Mouse (Mus musculus): ENCODE results near the gene Rnf224. TPM values are rescaled to one million over a fixed set of nuclear protein-coding genes. Genes with fewer than 3 reads are reported as not detected.
A peak's percentile ranks its signal among the peaks of the same experiment; 100 is the strongest.

The Rnf224 gene
- polyA plus RNA-seq (2012; ENCODE audit: insufficient read depth, insufficient read length, missing spikeins), result not detected in 2 replicates

DNA sequence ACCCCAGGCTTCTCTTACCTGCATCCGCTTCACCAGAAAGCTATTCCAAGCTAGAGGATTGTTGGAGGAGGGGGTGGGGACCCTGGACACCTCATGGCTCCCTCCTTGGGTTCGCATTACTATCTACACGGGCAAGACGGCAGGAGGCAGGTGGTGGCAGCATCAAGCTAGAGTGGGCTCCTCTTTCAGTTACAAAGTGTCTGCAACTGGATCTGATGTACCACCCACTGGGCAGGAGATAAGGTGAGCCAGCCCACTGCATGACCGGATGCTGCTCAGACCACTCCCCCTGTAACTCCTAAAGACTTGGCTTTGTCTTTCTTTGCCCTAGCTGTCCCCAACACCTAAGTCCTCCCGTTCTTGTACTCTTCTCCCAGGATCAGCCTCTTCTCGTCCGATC, at the start of gene Rnf224:
TSS of gene Rnf224 (minus strand) at position 174 of the 400 bp plus-strand sequence.
- no peak within 1 kb of the TSS for H3K4me3 ChIP-seq (ENCODE audit: insufficient read depth, low read depth, low read length)
- peaks cover 3% of the 10 kb centered on the region; the same call in 1 of the 2 replicates for H3K4me1 ChIP-seq (ENCODE audit: control insufficient read depth, insufficient read depth, insufficient read length, low read length)
- no peak within 1 kb of the TSS for H3K27ac ChIP-seq (replicated peaks; ENCODE audit: low read depth, low read length)

DNA sequence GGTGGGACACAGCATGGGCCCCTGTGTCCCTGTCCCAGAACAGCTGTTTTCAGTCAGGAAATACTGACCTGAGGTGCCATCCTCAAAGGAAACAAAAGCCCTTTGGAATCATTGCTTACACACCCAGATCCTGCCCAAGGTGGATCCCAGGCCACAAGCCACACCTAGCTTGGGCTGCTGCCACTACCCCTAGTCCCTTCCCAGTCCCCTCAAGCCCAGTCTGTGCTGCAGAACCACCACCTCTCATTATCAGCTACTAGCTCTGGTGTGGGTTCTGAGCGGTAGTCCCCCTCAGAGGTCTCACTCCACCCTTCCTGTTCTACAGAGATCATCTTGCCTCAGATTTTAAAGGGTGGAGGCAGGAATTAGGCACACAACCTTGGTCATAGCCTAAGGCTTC, 49.7 kb upstream of the Rnf224 start:
- H3K4me1 ChIP-seq (ENCODE audit: control insufficient read depth, insufficient read depth, insufficient read length, low read length), result peaks cover 5% of the 10 kb centered on the region; the same call in 1 of the 2 replicates
- H3K27ac ChIP-seq (replicated peaks; ENCODE audit: low read depth, low read length), result no peak overlapping the region
- H3K4me3 ChIP-seq (ENCODE audit: insufficient read depth, low read depth, low read length), result no peak overlapping the region

DNA sequence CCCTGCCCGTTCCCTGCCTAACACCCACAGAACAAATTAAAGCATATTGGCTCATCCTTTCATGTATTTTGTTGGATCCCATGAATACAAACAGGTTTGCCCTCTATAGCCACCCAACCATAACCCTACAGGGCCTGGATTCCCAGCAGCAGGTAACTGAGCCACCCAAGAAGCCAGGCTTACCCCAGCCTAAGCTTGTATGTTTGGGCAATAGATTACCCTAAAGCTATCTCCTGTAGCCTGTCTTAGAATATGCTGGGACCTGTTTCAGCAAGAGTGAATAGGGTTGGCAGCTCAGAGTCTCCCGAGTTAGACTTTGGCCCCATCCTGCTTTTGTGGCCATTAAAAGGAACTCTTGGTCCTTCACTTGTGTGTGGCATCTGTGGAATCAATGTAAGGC, 49.0 kb upstream of the Rnf224 start:
- Histone ChIP-seq H3K27ac (replicated peaks; ENCODE audit: low read depth, low read length) (no peak overlapping the region), H3K4me3 (ENCODE audit: insufficient read depth, low read depth, low read length) (no peak overlapping the region), H3K4me1 (ENCODE audit: control insufficient read depth, insufficient read depth, insufficient read length, low read length) (peaks cover 2% of the 10 kb centered on the region; the same call in 1 of the 2 replicates)

DNA sequence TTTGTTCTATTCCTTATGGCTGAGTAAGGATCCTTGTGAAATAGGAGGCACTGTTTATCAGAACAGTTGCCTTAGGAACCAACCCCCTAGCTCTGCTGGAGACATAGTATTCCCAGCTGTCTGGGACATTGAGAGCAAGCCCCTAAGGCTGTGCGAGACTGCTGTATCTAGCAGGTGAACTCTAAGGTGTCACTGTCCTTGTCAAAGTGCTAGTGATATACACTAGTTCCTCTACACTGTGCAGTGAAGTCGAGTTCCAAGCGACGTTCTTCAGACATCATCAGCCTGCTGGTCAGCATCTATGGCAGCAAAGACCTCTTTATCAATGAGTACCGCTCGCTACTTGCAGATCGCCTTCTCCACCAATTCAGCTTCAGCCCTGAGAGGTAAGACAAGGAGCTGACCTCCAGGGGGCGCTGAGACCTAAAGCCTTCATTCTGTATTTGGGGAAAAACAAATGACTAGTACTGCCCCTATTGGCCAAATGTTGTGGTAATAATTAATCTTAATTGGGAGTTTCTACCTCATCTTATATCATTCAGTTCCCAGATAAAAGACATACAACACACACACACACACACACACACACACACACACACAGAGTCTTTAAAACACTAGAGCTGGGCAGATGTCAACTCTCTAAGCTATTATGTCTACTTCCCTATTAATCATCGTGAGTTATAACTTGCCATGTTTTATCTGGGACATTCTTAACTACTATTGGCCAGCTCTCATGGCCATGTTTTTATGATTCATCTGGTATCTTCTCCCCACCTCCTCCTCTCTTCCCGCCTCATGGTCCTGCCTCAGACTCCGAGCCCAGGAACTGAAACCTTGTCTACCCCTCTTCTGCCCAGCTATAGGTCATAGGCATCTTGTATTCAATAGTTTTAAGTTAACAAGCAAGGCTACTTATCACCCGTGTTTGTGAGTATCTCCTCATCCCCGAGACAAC, 42.6 kb upstream of the Rnf224 start:
- H3K4me3 ChIP-seq (ENCODE audit: insufficient read depth, low read depth, low read length), result no peak overlapping the region
- H3K4me1 ChIP-seq (ENCODE audit: control insufficient read depth, insufficient read depth, insufficient read length, low read length), result no peaks in the 10 kb centered on the region
- no peak overlapping the region for H3K27ac ChIP-seq (replicated peaks; ENCODE audit: low read depth, low read length)

DNA sequence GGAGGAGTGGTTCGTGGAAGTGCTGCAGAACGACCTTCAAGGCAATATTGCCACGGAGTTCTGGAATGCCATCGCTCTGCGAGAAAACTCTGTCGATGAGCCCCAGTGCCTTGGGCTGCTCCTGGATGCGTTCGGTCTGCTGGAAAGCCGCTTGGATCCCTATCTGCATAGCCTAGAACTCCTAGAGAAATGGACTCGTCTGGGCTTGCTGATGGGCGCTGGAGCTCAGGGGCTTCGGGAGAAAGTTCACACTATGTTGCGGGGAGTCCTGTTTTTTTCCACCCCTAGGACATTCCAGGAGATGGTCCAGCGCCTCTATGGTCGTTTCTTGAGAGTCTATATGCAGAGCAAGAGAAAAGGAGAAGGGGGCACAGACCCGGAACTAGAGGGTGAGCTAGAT, 36.4 kb upstream of the Rnf224 start:
- Histone ChIP-seq H3K4me3 (ENCODE audit: insufficient read depth, low read depth, low read length) (peak overlapping the region; percentile 79), H3K4me1 (ENCODE audit: control insufficient read depth, insufficient read depth, insufficient read length, low read length) (peaks cover 11% of the 10 kb centered on the region), H3K27ac (replicated peaks; ENCODE audit: low read depth, low read length) (no peak overlapping the region)

DNA sequence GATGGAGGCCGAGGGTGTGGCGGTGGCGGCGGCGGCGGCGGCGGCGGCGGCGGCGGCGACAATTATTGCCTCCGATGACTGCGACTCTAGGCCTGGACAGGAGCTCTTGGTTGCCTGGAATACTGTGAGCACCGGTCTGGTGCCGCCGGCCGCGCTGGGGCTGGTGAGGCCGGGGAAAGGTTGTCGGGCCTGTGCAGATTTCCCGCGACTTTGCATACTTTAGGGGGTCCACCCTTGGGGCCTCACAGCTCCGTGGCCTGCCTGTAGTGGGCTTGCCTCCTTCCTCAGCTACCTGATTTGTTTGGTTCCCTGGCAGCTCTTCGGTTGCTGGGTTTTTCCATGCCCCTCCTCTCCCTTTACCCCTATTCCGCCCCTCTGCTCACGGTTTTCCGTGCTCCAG, 35.9 kb upstream of the Rnf224 start:
- H3K27ac ChIP-seq (replicated peaks; ENCODE audit: low read depth, low read length), result no peak overlapping the region
- H3K4me1 ChIP-seq (ENCODE audit: control insufficient read depth, insufficient read depth, insufficient read length, low read length), result peaks cover 11% of the 10 kb centered on the region
- H3K4me3 ChIP-seq (ENCODE audit: insufficient read depth, low read depth, low read length), result peak overlapping the region; percentile 79

DNA sequence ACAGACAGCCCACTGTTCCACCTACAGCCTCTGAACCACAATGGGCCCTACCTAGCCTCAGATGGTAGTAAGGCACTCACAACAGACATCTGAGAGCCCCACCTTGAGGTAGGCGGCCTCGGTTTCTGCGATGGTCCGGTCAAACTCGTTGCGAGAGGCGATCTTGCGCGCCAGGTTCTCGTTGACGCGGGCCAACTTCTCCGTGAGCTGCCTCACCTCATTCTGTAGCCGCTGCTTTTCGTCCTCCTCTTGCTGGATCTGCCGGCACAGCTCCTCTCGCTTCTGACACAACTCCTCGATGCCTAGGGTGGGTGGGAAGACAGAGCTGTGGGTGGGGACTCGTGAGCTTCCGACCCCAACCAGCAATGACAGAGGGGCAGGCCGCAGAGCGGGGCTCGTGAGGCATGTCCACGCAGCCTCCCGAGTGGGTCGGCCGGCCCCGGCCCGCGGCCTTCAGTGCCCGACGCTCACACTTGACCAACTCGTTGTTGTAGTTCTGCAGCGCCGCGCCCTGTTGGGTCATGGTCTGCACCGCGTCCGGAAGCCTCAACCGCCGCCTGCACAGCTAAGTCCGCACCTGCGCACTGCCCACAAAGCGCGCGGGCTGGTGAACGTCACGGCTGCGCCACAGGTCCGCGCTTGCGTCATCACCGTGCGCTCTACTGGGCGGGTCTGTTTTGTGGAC, 35.4 kb upstream of the Rnf224 start, which contains the start of the genes Ssna1 and Anapc2:
TSS of gene Ssna1 (minus strand) at position 612 of the 685 bp plus-strand sequence.
TSS of gene Anapc2 (plus strand) at position 652 of the 685 bp plus-strand sequence.
- H3K27ac ChIP-seq (replicated peaks; ENCODE audit: low read depth, low read length), result peak within 1 kb of the TSS; percentile 30
- peaks cover 15% of the 10 kb centered on the region for H3K4me1 ChIP-seq (ENCODE audit: control insufficient read depth, insufficient read depth, insufficient read length, low read length)
- peak within 1 kb of the TSS; percentile 88 for H3K4me3 ChIP-seq (ENCODE audit: insufficient read depth, low read depth, low read length)

DNA sequence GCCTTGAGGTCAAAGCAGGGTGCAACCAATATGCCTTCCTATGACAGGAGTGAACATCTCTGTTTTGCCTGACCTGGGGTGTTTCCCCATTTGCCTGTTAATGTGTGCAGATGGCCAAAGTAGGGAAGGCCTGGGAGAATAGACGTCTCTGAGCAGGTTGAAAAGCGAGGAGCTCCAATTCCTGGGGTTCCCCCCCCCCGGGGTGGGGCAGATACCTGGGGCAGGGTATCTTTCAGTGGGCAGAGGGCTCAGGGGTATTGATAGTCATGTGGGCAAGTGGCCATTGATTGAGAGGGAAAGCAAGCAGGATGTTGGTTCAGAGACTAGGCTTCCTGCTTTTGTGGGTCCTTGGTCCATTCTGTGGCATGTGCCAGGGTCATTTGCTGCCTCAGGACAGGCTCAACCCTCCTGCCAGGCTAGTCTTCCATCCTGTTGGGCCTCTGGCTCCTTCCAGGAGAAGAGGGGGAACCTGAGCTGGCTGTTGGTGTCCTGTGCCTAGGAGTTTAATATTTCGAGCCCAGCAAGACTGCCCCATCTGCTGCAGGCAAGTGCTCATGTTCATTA, 31.2 kb upstream of the Rnf224 start:
- H3K4me1 ChIP-seq (ENCODE audit: control insufficient read depth, insufficient read depth, insufficient read length, low read length), result peaks cover 45% of the 10 kb centered on the region
- H3K4me3 ChIP-seq (ENCODE audit: insufficient read depth, low read depth, low read length), result no peak overlapping the region
- H3K27ac ChIP-seq (replicated peaks; ENCODE audit: low read depth, low read length), result no peak overlapping the region

DNA sequence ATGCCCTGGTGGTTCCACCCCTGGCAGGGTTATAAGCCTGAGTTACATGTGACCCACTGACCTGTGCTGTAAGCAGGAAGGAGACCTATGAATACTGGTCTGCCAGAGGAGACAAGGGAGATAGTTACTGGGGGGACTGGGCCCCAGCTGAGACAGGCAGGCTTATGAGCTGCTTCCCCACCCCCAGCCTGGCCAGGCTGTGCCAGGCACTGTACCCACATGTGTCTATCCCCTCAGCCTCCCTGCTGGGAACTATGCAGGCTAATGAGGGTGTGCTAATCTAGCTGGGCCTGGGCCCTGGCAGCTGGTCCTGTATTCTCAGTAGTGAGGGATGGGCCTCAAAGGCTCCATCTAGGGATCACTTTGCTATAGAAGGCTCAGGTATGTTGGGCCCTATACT, 30.7 kb upstream of the Rnf224 start:
- H3K4me1 ChIP-seq (ENCODE audit: control insufficient read depth, insufficient read depth, insufficient read length, low read length), result peaks cover 44% of the 10 kb centered on the region
- peak overlapping the region; percentile 15; the same call in 1 of the 2 replicates for H3K27ac ChIP-seq (replicated peaks; ENCODE audit: low read depth, low read length)
- no peak overlapping the region for H3K4me3 ChIP-seq (ENCODE audit: insufficient read depth, low read depth, low read length)

DNA sequence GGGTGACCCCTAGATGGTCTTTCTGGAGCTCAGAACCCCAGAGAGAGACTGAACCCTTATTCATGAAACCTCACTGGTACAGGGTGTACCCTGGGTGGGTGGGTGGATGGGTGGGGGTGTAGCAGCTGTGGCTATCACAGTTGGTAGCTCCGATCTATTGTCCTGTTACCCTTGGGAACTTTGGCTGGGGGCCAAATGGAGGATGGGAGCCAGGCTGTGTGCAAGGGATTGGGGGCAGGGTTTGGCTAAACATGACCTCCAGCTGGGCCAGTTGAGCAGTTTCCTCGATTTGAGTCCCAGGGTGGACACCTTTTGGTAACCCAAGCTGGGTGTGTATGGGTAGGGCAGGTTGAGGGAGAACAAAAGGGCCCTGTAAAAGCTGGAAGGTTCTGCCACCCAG, 30.1 kb upstream of the Rnf224 start:
- H3K4me3 ChIP-seq (ENCODE audit: insufficient read depth, low read depth, low read length), result no peak overlapping the region
- H3K27ac ChIP-seq (replicated peaks; ENCODE audit: low read depth, low read length), result peak overlapping the region; percentile 59
- peaks cover 44% of the 10 kb centered on the region for H3K4me1 ChIP-seq (ENCODE audit: control insufficient read depth, insufficient read depth, insufficient read length, low read length)

DNA sequence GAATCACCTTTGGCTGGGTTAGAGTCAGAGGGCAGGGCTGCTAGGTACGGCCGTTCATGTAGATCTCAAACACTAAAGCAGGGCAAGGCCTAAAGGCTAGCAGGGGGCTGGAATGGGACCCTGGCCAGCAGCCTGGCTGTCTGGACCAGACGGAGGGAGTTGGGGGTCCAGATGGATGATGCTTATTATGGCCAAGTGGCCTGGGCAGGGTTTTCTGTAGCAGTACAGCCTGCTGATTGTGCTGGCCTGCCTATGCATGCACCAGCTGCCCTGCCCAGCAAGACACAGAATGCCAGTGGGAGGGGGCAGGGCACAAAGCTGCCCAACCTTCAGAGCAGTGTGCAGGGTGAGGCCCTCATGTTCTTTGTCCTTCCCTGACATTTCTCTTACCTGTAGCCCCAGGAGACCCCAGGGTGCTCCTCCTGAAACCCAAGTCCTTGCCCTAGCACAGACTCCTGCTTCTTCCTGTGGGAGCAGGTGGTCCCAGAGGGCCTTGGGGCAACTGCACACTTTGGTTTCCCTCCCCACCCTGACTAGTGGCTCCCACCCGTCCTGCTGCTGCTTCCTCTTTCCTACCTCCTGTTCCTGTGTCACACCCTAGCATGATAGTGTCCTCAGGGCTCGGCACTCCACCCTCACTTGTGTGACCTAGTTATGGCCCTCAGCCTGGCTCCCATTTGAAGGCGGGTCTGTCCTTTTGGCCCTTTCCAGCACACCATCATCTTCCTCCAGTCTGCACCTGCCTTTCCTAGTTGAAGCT, 29.5 kb upstream of the Rnf224 start:
- Histone ChIP-seq H3K4me1 (ENCODE audit: control insufficient read depth, insufficient read depth, insufficient read length, low read length) (peaks cover 38% of the 10 kb centered on the region), H3K27ac (replicated peaks; ENCODE audit: low read depth, low read length) (peak overlapping the region; percentile 59)

DNA sequence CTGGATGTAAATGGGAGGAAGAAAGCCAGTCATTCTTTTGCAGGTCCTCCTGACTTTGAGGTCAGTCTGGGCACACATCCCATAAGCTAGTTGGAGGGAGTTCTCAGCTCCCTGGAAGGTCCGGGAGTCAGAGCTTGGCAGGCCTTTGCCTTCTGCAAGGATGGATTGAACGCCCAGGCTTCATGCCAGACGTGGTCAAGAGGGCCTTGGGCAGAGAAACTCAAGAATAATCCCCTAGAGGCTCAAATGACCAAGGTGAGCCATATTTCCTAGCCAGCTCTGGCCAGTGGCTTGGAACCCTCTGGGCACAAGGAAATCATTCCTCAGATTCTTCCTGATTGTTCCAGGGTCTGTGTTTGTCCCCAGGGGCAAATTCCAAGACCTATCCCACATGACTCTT, 28.3 kb upstream of the Rnf224 start:
- Histone ChIP-seq H3K4me3 (ENCODE audit: insufficient read depth, low read depth, low read length) (no peak overlapping the region), H3K27ac (replicated peaks; ENCODE audit: low read depth, low read length) (no peak overlapping the region), H3K4me1 (ENCODE audit: control insufficient read depth, insufficient read depth, insufficient read length, low read length) (peaks cover 37% of the 10 kb centered on the region)

More for the DNA sequence above, 29.5 kb upstream of the Rnf224 start:
- no peak overlapping the region; the same call in 1 of the 2 replicates for H3K4me3 ChIP-seq (ENCODE audit: insufficient read depth, low read depth, low read length)

DNA sequence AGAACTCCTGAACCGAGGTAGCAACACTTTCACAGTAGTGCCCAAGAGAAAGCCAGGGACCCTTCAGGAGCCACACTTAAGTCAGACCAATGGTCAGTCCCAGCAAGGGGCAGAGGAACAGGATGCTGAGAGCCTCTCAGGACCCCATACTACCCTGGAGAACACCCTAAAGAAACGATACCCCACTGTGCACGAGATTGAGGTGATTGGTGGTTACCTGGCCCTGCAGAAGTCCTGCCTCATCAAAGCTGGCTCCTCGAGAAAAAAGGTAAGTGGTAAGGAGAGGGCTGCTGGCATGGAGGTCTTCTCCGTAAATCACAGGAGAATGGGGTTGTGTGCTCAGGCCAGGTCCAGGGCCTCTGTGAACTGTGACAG, 27.7 kb upstream of the Rnf224 start:
- Histone ChIP-seq H3K4me3 (ENCODE audit: insufficient read depth, low read depth, low read length) (no peak overlapping the region), H3K27ac (replicated peaks; ENCODE audit: low read depth, low read length) (no peak overlapping the region), H3K4me1 (ENCODE audit: control insufficient read depth, insufficient read depth, insufficient read length, low read length) (peaks cover 37% of the 10 kb centered on the region)

DNA sequence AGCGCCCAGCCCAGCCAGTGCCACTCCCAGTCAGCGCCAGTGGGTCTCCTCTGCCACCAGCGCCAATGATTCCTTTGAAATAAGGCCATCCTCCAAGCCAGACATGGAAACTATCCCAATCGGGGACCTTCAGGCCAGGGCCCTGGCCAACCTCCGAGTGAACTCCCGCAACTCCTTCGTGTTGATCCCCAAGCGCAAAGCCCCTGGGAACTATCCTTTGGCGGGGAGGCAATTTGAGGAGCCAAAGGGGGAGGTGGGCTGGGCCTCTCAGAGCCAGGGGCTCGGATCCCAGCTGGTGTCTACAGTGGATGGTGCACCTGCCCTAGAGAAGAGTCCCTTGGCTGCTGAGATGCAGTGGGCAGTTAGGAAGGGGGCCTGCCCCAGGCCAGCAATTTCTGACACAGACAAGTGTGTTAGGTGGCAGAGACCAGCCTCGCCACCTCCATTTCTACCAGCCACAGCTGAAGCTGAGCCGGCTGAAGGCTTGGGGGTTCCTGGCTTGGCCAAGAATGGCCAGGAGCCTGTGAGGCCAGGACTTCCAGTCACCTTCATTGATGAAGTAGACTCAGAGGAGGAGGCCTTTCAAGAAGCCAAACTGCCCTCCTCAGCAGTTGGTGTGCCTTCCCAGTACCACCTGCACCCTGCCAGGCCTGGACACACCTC, 27.2 kb upstream of the Rnf224 start:
- Histone ChIP-seq H3K27ac (replicated peaks; ENCODE audit: low read depth, low read length) (no peak overlapping the region), H3K4me1 (ENCODE audit: control insufficient read depth, insufficient read depth, insufficient read length, low read length) (peaks cover 37% of the 10 kb centered on the region), H3K4me3 (ENCODE audit: insufficient read depth, low read depth, low read length) (peak overlapping the region; percentile 63)

Measured in brown adipose tissue, adult 24 weeks (tissue).